Mouse (Mus musculus) adrenal gland, postnatal 25 days (tissue): ENCODE measurements around the gene Tagap. TPM values are rescaled to one million over a fixed set of nuclear protein-coding genes. Genes with fewer than 3 reads are reported as not detected.
"Not testable (repeated sequence)": the region's sequence is repeated elsewhere in the genome, so short reads cannot be mapped to it uniquely, and the experiment has no call there.

Experiments used
- DNase-seq: peaks from one replicate; pipeline ENCODE4 v3.0.0; 2021; ENCODE audit warnings: mixed read lengths
- total RNA-seq: library from RNA; stranded (reverse); gene quantifications from 2 replicates; pipeline ENCODE4 v1.2.3, GENCODE M21; 2021

Tagap gene
- total RNA-seq, 1 experiment from 2014 or later = 6.6 TPM

- DNase-seq = no peak
Observed at GRCm38 (mm10) chr17:7914596-7915227, 11.1 kb upstream of the Tagap start.

GRCm38 (mm10) chr17:7915791-7916190, 10.0 kb upstream of the Tagap start:
- DNase-seq = no peak

- no peak for DNase-seq
Observed at GRCm38 (mm10) chr17:7916782-7917574, 8.8 kb upstream of the Tagap start.

GRCm38 (mm10) chr17:7918355-7918754, 7.4 kb upstream of the Tagap start:
- no peak for DNase-seq

GRCm38 (mm10) chr17:7919209-7919608, 6.6 kb upstream of the Tagap start:
- no peak for DNase-seq

GRCm38 (mm10) chr17:7922564-7922963, 3.2 kb upstream of the Tagap start:
- DNase-seq = no peak

GRCm38 (mm10) chr17:7924185-7924725, 1.5 kb upstream of the Tagap start:
- DNase-seq = no peak

- peak; percentile 81 for DNase-seq
Observed at GRCm38 (mm10) chr17:7927582-7928535, 2.1 kb downstream of the Tagap start.

- DNase-seq = no peak
Observed at GRCm38 (mm10) chr17:7928662-7929061, 2.9 kb downstream of the Tagap start.

GRCm38 (mm10) chr17:7929279-7929678, 3.5 kb downstream of the Tagap start:
- no peak for DNase-seq

- DNase-seq = no peak
Observed at GRCm38 (mm10) chr17:7931096-7931990, 5.5 kb downstream of the Tagap start.

- DNase-seq = not testable (repeated sequence)
Observed at GRCm38 (mm10) chr17:7932121-7932520, 6.3 kb downstream of the Tagap start.

GRCm38 (mm10) chr17:7939640-7940039, 13.8 kb downstream of the Tagap start:
- peak; percentile 43 for DNase-seq

GRCm38 (mm10) chr17:7945117-7946052, 19.6 kb downstream of the Tagap start, which contains the start of gene Rsph3a:
Gene Rsph3a (plus strand): TSS chr17:7945614.
- DNase-seq = peak; percentile 87

- DNase-seq = not testable (repeated sequence)
Observed at GRCm38 (mm10) chr17:7946053-7946627, 20.3 kb downstream of the Tagap start.

GRCm38 (mm10) chr17:7951333-7951732, 25.5 kb downstream of the Tagap start:
- not testable (repeated sequence) for DNase-seq

- not testable (repeated sequence) for DNase-seq
Observed at GRCm38 (mm10) chr17:7957242-7957641, 31.4 kb downstream of the Tagap start.

- DNase-seq = not testable (repeated sequence)
Observed at GRCm38 (mm10) chr17:7963333-7963732, 37.5 kb downstream of the Tagap start.

- DNase-seq = not testable (repeated sequence)
Observed at GRCm38 (mm10) chr17:7964398-7964797, 38.6 kb downstream of the Tagap start.
